Mouse (Mus musculus) Muller cell, postnatal 12 days (primary cell): ENCODE results near the gene Lhfpl3.

Source experiments
- DNase-seq: peaks from one replicate; pipeline ENCODE4 v3.0.0-alpha.2; 2015; ENCODE audit errors: inconsistent ontology term

The Lhfpl3 gene

GRCm38 (mm10) chr5:23284884-23285283 is 539.0 kb downstream of the Lhfpl3 start:
- DNase-seq = peak; percentile 56

GRCm38 (mm10) chr5:23289149-23289548 is 543.3 kb downstream of the Lhfpl3 start:
- no peak for DNase-seq
